Mouse (Mus musculus): Measurements from ENCODE around the gene Cd300a.

GRCm38 (mm10) chr11:114889991-114890518, at the start of gene Cd300a:
- TF ChIP-seq TAL1 (IDR thresholded peaks at IDR 0.05; ENCODE audit: low read length) (no peak), GATA1 (IDR thresholded peaks at IDR 0.05; ENCODE audit: low read length) (no peak)

Data from erythroblast, embryonic 14.5 days (primary cell).